Mouse (Mus musculus): Measurements from ENCODE around the gene Usp53.

GRCm38 (mm10) chr3:122986906-122987305 lies 2.6 kb upstream of the Usp53 start:
- TF ChIP-seq CTCF (IDR thresholded peaks at IDR 0.05; ENCODE audit: borderline replicate concordance, insufficient read depth, low read length), result no peak
- TF ChIP-seq POLR2A (IDR thresholded peaks at IDR 0.05; ENCODE audit: low read depth, low read length), result no peak

Measured in embryonic fibroblast, embryonic 13.5 days (primary cell).